Mouse (Mus musculus): ENCODE data around the gene Rorc.

DNA sequence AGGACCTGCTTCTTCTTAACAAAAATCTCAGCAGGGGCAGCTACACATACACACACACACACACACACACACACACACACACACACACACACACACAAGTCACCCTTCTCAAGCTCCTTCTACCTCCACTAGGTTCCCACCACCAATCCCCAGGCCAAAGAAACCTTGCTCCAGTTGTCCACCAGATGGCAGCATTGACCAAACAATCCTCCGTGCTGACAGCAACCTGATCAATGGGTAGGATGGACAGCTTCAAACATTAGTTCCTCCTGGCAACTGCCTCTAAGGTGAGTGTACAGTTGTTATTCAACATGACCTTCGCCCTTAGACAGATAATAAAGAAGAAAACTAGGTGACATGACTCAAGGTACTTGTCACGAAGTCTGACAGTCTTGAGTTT, 5.8 kb upstream of the Rorc start:
- TF ChIP-seq CTCF (IDR thresholded peaks at IDR 0.05) = peak; percentile 95
- no peak for TF ChIP-seq EP300 (IDR thresholded peaks at IDR 0.05)

All from lung, postnatal 0 days (tissue).